Mouse (Mus musculus): ENCODE results near the gene Kdm2a.

GRCm38 (mm10) chr19:4434999-4435398 lies 36.9 kb upstream of the Kdm2a start:
- no peak for TF ChIP-seq CTCF (IDR thresholded peaks at IDR 0.05; ENCODE audit: extremely low read depth, insufficient read depth, insufficient read length, insufficient replicate concordance)
- no peak for TF ChIP-seq POLR2A (IDR thresholded peaks at IDR 0.05; ENCODE audit: low read depth, low read length)

Measured in spleen, adult 2 months (tissue).